Mouse (Mus musculus) embryonic fibroblast, embryonic 13.5 days (primary cell): ENCODE measurements at regions not wholly inside any gene's neighbourhood (a gene's known extent, or its start where the extent isn't known, plus 50 kb on each side); places are given as distances from the start of the nearest gene placed in this dataset.

ENCODE experiments used
- CTCF ChIP-seq: IDR thresholded peaks from 2 replicates; pipeline ENCODE4 v1.5.1; 2011; ENCODE audit warnings: mild to moderate bottlenecking, control low read depth, low read length, moderate library complexity, borderline replicate concordance; ENCODE audit not compliant: insufficient read depth
- POLR2A ChIP-seq: IDR thresholded peaks from 2 replicates; pipeline ENCODE4 v1.6.1; 2011; ENCODE audit warnings: low read depth, mild to moderate bottlenecking, control low read depth, low read length, moderate library complexity

DNA sequence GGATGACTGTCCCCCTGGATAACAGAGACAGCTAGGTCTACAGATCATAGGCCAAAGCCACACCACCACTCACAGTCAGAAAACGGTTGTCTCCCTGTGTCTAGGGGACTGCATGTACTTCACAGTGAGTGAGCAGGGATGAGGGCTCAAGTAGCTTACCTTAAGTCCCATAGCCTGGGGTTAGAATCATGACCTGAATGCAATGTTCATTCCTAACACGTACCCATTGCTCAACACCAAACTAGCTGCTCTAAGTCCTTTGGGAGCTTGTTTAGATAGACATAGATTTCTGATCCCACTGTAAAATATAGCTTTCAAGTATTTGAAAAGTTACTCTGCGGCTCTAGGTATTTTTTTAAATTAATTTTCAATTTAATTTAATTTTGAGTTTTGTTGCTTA, 426.6 kb downstream of the Fgf9 start:
- TF ChIP-seq POLR2A (no peak), CTCF (no peak)
